Mouse (Mus musculus): ENCODE measurements at regions not wholly inside any gene's neighbourhood (a gene's known extent, or its start where the extent isn't known, plus 50 kb on each side); places are given as distances from the start of the nearest gene placed in this dataset.

DNA sequence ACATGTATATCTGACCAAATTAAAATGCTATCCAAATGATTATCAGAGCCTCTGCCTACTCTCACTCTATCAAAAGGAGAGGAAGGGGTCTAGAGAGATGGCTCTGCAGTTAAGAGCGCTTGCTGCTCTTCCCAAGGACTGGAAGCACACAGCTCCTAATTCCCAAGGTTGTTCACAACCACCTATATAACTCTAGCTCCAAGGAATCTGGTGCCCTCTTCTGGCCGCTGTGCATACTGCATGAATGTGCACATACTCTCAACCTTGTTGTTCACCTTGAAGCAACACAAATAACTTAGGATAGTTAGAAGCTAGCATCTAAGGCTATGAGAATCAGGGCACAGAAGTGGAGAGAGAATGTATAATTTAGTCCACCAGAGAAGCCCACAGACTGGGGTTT is 86.6 kb upstream of the Paip1 start:
- no peak for TF ChIP-seq POLR2A (IDR thresholded peaks at IDR 0.05; ENCODE audit: low read depth, low read length)
- TF ChIP-seq CTCF (IDR thresholded peaks at IDR 0.05; ENCODE audit: extremely low read depth, insufficient read length, insufficient replicate concordance, low read depth, low read length), result peak; percentile 43; the same call in 1 of the 2 replicates

Data from small intestine, adult 2 months (tissue).